Mouse (Mus musculus): ENCODE measurements around the gene Thrsp.
"Not testable (repeated sequence)": the region's sequence is repeated elsewhere in the genome, so short reads cannot be mapped to it uniquely, and the experiment has no call there.

Gene Thrsp

GRCm38 (mm10) chr7:97416906-97417777 lies at the start of gene Thrsp:
Thrsp (minus strand) TSS chr7:97417730.
- peak; percentile 70 for DNase-seq (ENCODE audit: low read depth, low spot score)

GRCm38 (mm10) chr7:97455577-97455976 lies 38.0 kb upstream of the Thrsp start:
- no peak for DNase-seq (ENCODE audit: low read depth, low spot score)

DNA sequence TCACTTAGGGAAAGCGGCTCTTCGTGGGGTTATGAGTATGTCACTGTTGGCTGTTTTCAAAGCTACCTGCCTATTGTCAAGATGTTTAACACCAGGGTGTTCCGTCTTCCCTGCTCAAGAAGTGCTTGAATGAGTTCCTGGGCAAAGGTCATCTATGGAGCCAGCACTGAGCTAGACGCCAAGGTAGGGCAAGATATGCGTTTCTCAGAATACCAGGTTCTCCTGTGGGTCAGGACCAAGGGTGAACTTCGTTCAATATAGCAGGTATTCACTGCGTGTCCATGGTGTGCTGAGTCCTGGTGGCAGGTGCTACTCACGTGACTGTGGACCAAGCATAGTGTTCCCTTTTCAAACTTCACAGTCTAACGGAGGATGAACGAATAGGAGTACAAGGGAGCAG lies 37.3 kb upstream of the Thrsp start:
- DNase-seq (ENCODE audit: low read depth, low spot score) = no peak

DNA sequence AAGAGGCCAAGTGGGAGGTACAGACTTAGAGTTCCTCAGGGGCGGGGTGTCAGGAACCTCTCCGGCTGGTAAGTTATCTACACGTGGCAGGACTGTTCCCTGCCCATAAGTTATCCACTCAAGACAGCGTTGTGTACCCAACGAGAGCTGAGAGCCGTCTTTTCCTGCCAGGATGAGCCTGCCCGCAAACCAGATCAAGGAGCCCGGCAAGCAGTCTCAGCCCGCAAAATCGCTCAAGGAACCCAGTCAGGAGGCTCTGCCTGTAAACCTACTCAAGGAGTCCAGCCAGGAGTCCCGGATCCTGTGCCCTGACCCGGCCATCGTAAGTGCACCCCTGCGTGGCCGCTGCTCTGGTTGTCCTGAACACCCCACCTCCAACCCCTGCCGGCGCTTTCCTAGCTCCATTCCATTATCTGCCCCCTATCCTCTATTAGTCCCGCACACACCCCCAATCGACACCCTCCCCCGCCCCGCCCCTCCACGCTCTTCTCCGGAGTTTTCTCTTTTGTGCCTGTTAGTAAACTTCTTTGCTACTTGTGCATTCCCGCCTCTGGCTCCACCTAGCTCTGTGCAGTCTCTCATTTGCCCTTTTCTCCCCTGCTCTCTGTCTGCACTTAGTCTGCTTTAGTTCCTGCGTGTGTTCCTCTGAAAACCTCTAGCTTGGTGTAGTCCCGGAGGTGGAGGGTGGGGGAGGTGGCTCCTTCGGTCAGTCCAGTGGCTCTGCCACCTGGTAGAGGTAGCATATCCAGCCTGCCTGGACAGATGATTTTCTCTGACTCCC lies 35.8 kb upstream of the Thrsp start:
- DNase-seq (ENCODE audit: low read depth, low spot score) = peak; percentile 59

DNA sequence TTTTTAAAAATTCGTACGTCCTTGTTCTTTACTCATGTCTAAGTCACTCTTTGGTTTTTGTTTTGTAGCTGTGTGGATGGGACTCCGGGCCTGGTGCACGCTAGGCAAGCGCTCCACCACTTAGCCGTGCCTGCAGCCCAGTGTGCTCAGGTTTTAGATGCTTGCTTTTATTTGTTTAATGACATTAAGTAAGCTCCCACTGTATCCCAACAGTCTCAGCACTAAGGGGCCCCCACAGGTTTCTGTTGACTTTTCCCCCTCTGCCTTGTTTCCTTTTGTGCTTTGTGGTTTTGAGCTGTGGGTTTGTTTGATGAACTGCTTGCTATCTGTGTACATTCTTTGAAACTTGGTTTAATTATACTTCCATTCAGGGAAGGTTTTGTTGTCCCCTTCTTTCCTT lies 34.7 kb upstream of the Thrsp start:
- no peak for DNase-seq (ENCODE audit: low read depth, low spot score)

GRCm38 (mm10) chr7:97451023-97451422 lies 33.5 kb upstream of the Thrsp start, which contains the start of gene Kctd14:
Kctd14 (plus strand) TSS chr7:97451323.
- not testable (repeated sequence) for DNase-seq (ENCODE audit: low read depth, low spot score)

DNA sequence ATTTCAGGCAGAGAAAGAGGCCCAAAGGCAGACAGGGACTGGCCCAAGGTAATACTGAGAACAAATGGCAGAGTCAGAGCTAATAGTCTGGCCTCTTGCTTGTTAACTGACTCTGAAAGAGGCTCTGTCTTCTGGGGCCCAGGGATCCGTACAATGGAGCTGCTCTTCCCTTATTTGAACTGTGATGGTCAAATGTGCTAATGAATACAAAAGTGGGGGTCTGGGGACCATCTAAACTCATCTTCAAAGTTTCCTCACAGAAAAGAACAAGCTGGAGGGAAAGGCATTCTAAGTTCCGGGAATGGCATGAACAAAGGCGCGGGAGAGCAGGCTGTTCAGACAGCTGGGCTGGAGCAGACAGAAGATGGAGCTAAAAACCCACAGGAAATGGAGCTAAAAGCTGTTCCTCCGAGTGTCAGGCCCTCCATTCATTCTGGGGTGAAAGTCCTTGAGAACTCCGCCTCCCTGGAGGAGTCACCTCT lies 29.6 kb upstream of the Thrsp start:
- no peak for DNase-seq (ENCODE audit: low read depth, low spot score)

DNA sequence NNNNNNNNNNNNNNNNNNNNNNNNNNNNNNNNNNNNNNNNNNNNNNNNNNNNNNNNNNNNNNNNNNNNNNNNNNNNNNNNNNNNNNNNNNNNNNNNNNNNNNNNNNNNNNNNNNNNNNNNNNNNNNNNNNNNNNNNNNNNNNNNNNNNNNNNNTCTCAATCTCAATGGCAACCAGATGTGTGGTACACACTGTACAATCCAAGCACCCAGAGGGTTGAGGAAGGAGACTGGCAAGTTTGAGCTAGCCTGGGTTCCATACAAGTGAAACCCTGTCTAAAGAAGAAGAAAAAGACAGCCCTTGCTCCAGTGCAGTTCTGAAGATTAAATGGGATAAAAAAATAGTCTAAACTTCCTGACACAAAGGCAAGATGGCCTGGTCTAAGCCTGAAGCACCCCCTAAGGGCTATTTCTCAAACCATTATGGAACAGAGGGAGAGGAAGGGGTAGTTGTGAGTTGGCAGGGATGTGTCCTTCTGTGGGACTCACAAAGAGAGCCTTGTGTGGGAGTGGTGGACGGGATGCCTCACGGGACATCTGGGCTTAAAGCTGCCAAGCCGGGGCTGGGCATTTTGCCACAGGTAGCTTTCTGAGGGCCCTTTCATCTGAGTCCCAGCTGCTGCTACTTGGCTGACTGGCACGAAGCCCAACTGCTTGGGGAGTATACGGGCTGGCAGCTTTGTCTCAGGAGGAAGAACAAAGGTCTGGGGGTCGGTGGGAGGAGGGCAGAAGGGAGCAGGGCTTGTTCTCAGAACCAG lies 28.8 kb upstream of the Thrsp start:
- no peak for DNase-seq (ENCODE audit: low read depth, low spot score)

DNA sequence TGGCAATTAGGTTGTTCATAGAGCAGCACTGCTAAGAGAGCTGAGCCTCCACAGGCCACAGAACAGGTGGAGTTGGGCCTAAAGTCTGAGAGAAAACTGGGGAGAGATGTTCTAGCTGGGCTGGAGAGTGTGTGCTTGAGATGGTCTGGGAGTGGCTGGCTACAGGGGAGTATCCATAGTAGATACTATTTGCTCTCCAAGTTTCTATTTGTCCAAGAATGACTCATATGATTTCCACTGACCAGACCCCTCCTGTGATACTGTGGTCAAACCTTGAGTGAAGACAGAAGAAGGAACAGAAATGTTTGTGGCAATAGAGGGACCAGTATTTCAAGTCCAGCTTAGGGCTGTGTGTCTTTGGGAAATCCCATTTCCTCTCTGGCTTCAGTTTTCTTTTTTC lies 21.5 kb upstream of the Thrsp start:
- DNase-seq (ENCODE audit: low read depth, low spot score) = no peak

GRCm38 (mm10) chr7:97434517-97434916 lies 17.0 kb upstream of the Thrsp start:
- no peak for DNase-seq (ENCODE audit: low read depth, low spot score)

GRCm38 (mm10) chr7:97433517-97433916 lies 16.0 kb upstream of the Thrsp start:
- DNase-seq (ENCODE audit: low read depth, low spot score) = not testable (repeated sequence)

DNA sequence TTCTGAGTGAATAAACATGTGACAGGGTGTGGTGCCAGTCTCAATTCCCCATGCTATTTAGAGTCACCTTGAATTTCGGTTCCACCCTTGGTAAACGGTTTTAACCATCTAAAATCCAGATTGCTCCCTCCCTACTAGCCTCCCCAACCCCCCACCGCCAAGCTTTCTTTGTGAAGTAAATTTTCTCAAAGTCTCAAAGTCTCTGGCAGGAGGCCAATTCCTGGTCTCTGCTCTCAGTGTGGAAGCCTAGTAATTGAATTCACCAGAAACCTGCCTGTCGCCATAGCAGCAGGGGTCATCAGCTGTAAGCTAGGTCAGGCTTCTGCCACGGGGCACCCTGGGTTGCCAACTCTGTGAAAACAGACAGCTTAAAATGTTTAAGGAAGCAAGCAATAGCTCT lies 12.2 kb upstream of the Thrsp start:
- peak; percentile 98 for DNase-seq (ENCODE audit: low read depth, low spot score)

DNA sequence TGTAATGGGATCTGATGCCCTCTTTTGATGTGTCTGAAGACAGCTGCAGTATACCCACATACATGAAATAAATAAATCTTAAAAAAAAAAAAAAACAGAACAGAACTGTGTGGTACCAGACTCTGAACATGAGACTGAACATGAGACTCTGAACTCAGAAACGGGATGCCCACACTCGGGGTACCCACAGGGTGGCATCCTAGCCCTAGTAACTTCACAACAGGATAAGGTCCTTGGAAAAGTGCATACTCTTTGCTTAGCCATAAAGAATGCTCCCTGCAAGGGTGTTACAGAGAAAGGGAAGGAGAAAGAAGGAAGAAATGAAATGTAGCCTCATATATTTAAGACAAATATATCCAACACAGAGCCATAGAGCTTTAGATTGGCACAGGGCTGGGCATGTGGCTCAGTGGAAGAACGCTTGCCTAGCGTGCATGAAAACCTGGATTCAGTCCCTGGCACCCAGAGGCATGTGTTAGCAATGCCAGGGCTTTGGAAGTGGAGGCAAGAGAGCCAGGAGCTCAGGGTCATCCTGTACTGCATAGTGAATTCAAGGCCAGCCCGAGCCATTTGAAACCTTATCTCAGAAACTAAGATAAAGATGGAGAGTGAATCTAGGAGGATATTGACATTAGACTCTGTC lies 10.4 kb upstream of the Thrsp start:
- no peak for DNase-seq (ENCODE audit: low read depth, low spot score)

DNA sequence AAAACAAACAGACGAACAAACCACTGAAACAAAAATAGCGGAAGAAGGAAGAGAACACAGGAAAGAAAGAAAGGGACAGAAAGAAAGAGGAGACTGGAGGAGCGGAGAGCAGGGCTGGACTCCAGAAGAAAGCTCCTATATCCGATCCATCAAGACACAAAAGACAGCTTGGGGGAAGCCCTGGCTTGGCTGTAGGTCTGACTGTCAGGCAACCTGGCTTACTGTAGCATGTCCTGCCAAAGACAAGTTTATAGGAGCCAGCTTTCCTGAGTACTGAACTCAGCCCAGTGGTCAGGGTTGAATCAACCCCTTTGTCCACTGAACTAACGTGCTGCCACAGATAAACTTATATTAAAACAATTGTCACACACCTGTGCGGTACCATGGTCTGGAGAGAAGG lies 9.8 kb upstream of the Thrsp start:
- DNase-seq (ENCODE audit: low read depth, low spot score) = no peak

GRCm38 (mm10) chr7:97426566-97426965 lies 9.0 kb upstream of the Thrsp start:
- peak; percentile 56 for DNase-seq (ENCODE audit: low read depth, low spot score)

- DNase-seq (ENCODE audit: low read depth, low spot score) = peak; percentile 66
These were observed 7.2 kb upstream of the Thrsp start for GRCm38 (mm10) chr7:97424621-97425245.

DNA sequence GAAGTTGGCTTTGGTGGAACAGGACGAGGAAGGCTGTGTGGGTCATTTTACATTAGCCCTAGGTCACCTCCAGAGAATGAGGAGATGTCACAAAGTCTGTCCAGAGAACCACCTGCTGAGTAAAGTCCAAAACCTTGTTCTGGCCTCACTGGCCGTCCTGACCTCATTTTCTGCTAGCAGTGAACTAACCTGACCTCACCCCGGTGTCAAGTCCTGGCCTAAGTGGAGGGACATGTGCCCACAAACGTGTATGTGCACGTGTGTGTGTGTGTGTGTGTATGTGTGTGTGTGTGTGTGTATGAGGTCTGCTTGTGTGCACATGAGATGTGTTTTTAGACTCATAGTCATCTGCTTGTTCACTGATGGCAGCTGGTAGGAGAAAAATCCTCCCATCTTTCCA lies 6.2 kb upstream of the Thrsp start:
- DNase-seq (ENCODE audit: low read depth, low spot score) = no peak

GRCm38 (mm10) chr7:97420958-97421651 lies 3.6 kb upstream of the Thrsp start:
- DNase-seq (ENCODE audit: low read depth, low spot score) = no peak

DNA sequence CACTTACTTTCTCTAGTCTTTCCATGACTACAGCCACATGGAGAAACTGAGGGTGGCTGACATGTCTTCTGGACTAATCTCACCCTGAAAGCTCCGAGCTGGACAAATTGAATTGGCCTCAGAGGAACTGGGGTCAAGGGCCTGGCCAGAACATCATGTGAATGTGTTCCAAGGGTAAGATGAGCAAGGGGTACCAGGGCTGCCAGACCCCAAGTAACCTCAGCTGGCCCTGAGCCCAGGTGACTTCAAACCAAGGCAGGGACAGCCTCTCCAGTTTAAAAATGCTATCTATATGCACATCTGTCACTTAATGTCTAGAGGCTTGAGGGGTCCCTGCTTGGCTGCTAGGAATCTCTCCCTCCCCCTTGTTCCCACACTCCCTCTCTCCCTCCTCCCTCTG lies 2.9 kb upstream of the Thrsp start:
- DNase-seq (ENCODE audit: low read depth, low spot score) = no peak

GRCm38 (mm10) chr7:97419163-97419562 lies 1.6 kb upstream of the Thrsp start:
- no peak for DNase-seq (ENCODE audit: low read depth, low spot score)
